Mouse (Mus musculus) lung, adult 2 months (tissue): ENCODE results near the gene Nsg1.

ENCODE experiments used
- CTCF ChIP-seq: fragments of 200-500 bp; IDR thresholded peaks from 2 replicates; pipeline ENCODE4 v1.5.1; 2011; ENCODE audit warnings: mild to moderate bottlenecking, low read length, control low read depth; ENCODE audit not compliant: insufficient read depth
- POLR2A ChIP-seq: fragments of 200-500 bp; IDR thresholded peaks from 2 replicates; pipeline ENCODE4 v1.6.1; 2011; ENCODE audit warnings: low read depth, mild to moderate bottlenecking, control low read depth, low read length, borderline replicate concordance; ENCODE audit errors: extremely low read depth

GRCm38 (mm10) chr5:38184688-38185285 is 25.1 kb upstream of the Nsg1 start:
- TF ChIP-seq POLR2A (no peak), CTCF (no peak)
